Mouse (Mus musculus) G1E (cell line): ENCODE results near the gene Dgkz.

Source experiments
- CTCF ChIP-seq: IDR thresholded peaks from 2 replicates; pipeline ENCODE4 v1.5.1; 2012; ENCODE audit warnings: low read depth, low read length, inconsistent platforms, mixed read lengths
- GATA1 ChIP-seq: IDR thresholded peaks from 2 replicates; pipeline ENCODE4 v1.6.1; 2012; ENCODE audit warnings: borderline replicate concordance, low read length, inconsistent platforms, mixed read lengths
- GATA2 ChIP-seq: IDR thresholded peaks from 2 replicates; pipeline ENCODE4 v1.6.1; 2012; ENCODE audit warnings: low read depth, low read length, inconsistent platforms, borderline replicate concordance
- POLR2AphosphoS5 ChIP-seq: IDR thresholded peaks from 2 replicates; pipeline ENCODE4 v1.6.1; 2012; ENCODE audit warnings: low read depth, low read length, inconsistent platforms; ENCODE audit not compliant: insufficient replicate concordance
- TAL1 ChIP-seq: conservative IDR thresholded peaks from 2 replicates; pipeline ENCODE4 v1.6.1; 2012; ENCODE audit warnings: low read depth, low read length, inconsistent platforms, mixed read lengths

GRCm38 (mm10) chr2:91967962-91968361 lies 7.7 kb downstream of the Dgkz start:
- no peak for TF ChIP-seq CTCF
- TF ChIP-seq POLR2AphosphoS5: no peak
- no peak for TF ChIP-seq GATA1
- TF ChIP-seq GATA2: no peak
- no peak for TF ChIP-seq TAL1
